Comparison of ENCODE assay signal across 4 mouse cellular contexts in the genomic region with DNA sequence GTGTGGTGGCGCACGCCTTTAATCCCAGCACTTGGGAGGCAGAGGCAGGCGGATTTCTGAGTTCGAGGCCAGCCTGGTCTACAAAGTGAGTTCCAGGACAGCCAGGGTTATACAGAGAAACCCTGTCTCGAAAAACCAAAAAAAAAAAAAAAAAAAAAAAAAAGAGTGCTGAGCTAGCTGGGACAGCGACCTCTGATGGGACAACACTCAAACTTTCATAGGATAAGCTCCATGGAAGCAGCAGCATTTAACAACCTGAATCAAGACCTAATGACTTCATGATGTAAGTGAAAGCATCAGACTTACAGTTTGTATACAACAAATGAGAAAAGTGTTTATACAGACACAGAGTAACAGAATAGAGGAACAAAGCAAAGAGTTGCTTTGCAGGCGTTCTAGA. TPM values are rescaled to one million over a fixed set of nuclear protein-coding genes. Genes with fewer than 3 reads are reported as not detected.
"Had no signal": no experiment of that assay in that cellular context is flagged by ENCODE, and none has a peak within 500 bp of the region (broad histone marks: within the 10 kb centered on the region; RNA-seq: fewer than 3 reads in every experiment).

No protein-coding gene starts in this region.

RNA-seq across cellular contexts. Expression of a gene that starts 32.4 kb away (rescaled TPM):
- total RNA-seq: neutrophil, adult 5-6 weeks had no signal
- polyA plus RNA-seq: spleen, adult 2 months; testis, adult 2 months; thymus, adult 2 months had no signal
